Mouse (Mus musculus): ENCODE results near the gene Epb41.

Gene Epb41

GRCm38 (mm10) chr4:131879692-131880091 is 195.4 kb downstream of the Epb41 start:
- no peak for DNase-seq

- DNase-seq, result no peak
Measured at GRCm38 (mm10) chr4:131876836-131877235, 198.3 kb downstream of the Epb41 start.

- DNase-seq, result no peak
Measured at GRCm38 (mm10) chr4:131875242-131875641, 199.9 kb downstream of the Epb41 start.

GRCm38 (mm10) chr4:131874567-131874966 is 200.6 kb downstream of the Epb41 start:
- DNase-seq, result no peak

GRCm38 (mm10) chr4:131874169-131874536 is 201.0 kb downstream of the Epb41 start:
- no peak for DNase-seq

Measured in thymus, postnatal 14 days (tissue).